Mouse (Mus musculus): Measurements from ENCODE around the gene Ovol1. TPM values are rescaled to one million over a fixed set of nuclear protein-coding genes. Genes with fewer than 3 reads are reported as not detected.
A peak's percentile ranks its signal among the peaks of the same experiment; 100 is the strongest.

Gene Ovol1
- total RNA-seq (2017): not detected in 3 replicates

GRCm38 (mm10) chr19:5560457-5561041 is at the start of gene Ovol1:
Ovol1 (minus strand) TSS chr19:5560646.
- no peak for ATAC-seq (replicated peaks; ENCODE audit: insufficient number of reproducible peaks, low FRiP score, low TSS enrichment, poor library complexity, severe bottlenecking)

GRCm38 (mm10) chr19:5609547-5610404 is 49.3 kb upstream of the Ovol1 start, which contains the start of gene Kat5:
Kat5 (minus strand) TSS chr19:5610237.
- ATAC-seq (replicated peaks; ENCODE audit: insufficient number of reproducible peaks, low FRiP score, low TSS enrichment, poor library complexity, severe bottlenecking): peak; percentile 89

GRCm38 (mm10) chr19:5609171-5609546 is 48.7 kb upstream of the Ovol1 start:
- ATAC-seq (replicated peaks; ENCODE audit: insufficient number of reproducible peaks, low FRiP score, low TSS enrichment, poor library complexity, severe bottlenecking): no peak

- no peak for ATAC-seq (replicated peaks; ENCODE audit: insufficient number of reproducible peaks, low FRiP score, low TSS enrichment, poor library complexity, severe bottlenecking)
Measured at GRCm38 (mm10) chr19:5608707-5609106, 48.3 kb upstream of the Ovol1 start.

- no peak for ATAC-seq (replicated peaks; ENCODE audit: insufficient number of reproducible peaks, low FRiP score, low TSS enrichment, poor library complexity, severe bottlenecking)
Measured at GRCm38 (mm10) chr19:5607705-5608410, 47.4 kb upstream of the Ovol1 start.

GRCm38 (mm10) chr19:5606196-5606595 is 45.8 kb upstream of the Ovol1 start:
- no peak for ATAC-seq (replicated peaks; ENCODE audit: insufficient number of reproducible peaks, low FRiP score, low TSS enrichment, poor library complexity, severe bottlenecking)

- ATAC-seq (replicated peaks; ENCODE audit: insufficient number of reproducible peaks, low FRiP score, low TSS enrichment, poor library complexity, severe bottlenecking): no peak
Measured at GRCm38 (mm10) chr19:5605126-5605525, 44.7 kb upstream of the Ovol1 start.

- no peak for ATAC-seq (replicated peaks; ENCODE audit: insufficient number of reproducible peaks, low FRiP score, low TSS enrichment, poor library complexity, severe bottlenecking)
Measured at GRCm38 (mm10) chr19:5603664-5604063, 43.2 kb upstream of the Ovol1 start.

- ATAC-seq (replicated peaks; ENCODE audit: insufficient number of reproducible peaks, low FRiP score, low TSS enrichment, poor library complexity, severe bottlenecking): peak; percentile 82
Measured at GRCm38 (mm10) chr19:5601752-5602541, 41.5 kb upstream of the Ovol1 start, which contains the start of gene Rnaseh2c. Rnaseh2c (plus strand) TSS chr19:5601873.

- ATAC-seq (replicated peaks; ENCODE audit: insufficient number of reproducible peaks, low FRiP score, low TSS enrichment, poor library complexity, severe bottlenecking): no peak
Measured at GRCm38 (mm10) chr19:5599224-5599623, 38.8 kb upstream of the Ovol1 start.

GRCm38 (mm10) chr19:5591888-5592287 is 31.4 kb upstream of the Ovol1 start:
- ATAC-seq (replicated peaks; ENCODE audit: insufficient number of reproducible peaks, low FRiP score, low TSS enrichment, poor library complexity, severe bottlenecking): peak; percentile 50; the same call in 1 of the 2 replicates

- ATAC-seq (replicated peaks; ENCODE audit: insufficient number of reproducible peaks, low FRiP score, low TSS enrichment, poor library complexity, severe bottlenecking): no peak
Measured at GRCm38 (mm10) chr19:5589159-5589558, 28.7 kb upstream of the Ovol1 start.

GRCm38 (mm10) chr19:5581995-5582394 is 21.5 kb upstream of the Ovol1 start:
- ATAC-seq (replicated peaks; ENCODE audit: insufficient number of reproducible peaks, low FRiP score, low TSS enrichment, poor library complexity, severe bottlenecking): no peak

- ATAC-seq (replicated peaks; ENCODE audit: insufficient number of reproducible peaks, low FRiP score, low TSS enrichment, poor library complexity, severe bottlenecking): no peak
Measured at GRCm38 (mm10) chr19:5580776-5581175, 20.3 kb upstream of the Ovol1 start.

GRCm38 (mm10) chr19:5579971-5580370 is 19.5 kb upstream of the Ovol1 start:
- ATAC-seq (replicated peaks; ENCODE audit: insufficient number of reproducible peaks, low FRiP score, low TSS enrichment, poor library complexity, severe bottlenecking): no peak

- no peak for ATAC-seq (replicated peaks; ENCODE audit: insufficient number of reproducible peaks, low FRiP score, low TSS enrichment, poor library complexity, severe bottlenecking)
Measured at GRCm38 (mm10) chr19:5575336-5575735, 14.9 kb upstream of the Ovol1 start.

GRCm38 (mm10) chr19:5572331-5573125 is 12.1 kb upstream of the Ovol1 start:
- peak; percentile 20; the same call in 1 of the 2 replicates for ATAC-seq (replicated peaks; ENCODE audit: insufficient number of reproducible peaks, low FRiP score, low TSS enrichment, poor library complexity, severe bottlenecking)

- peak; percentile 64 for ATAC-seq (replicated peaks; ENCODE audit: insufficient number of reproducible peaks, low FRiP score, low TSS enrichment, poor library complexity, severe bottlenecking)
Measured at GRCm38 (mm10) chr19:5571831-5572230, 11.4 kb upstream of the Ovol1 start.

All from monocyte, adult 5-6 weeks (primary cell).